Mouse (Mus musculus) spleen, adult 2 months (tissue): ENCODE measurements around the gene R3hdm4. TPM values are rescaled to one million over a fixed set of nuclear protein-coding genes. Genes with fewer than 3 reads are reported as not detected.

ENCODE experiments used
- DNase-seq, 2 experiments: peaks; one replicate each; pipeline versions ENCODE4 v3.0.0 to v3.0.0-alpha.2; 2012 to 2021; ENCODE audit warnings: low spot score in 2 of 2, low read depth in 1 of 2
- H3K27ac ChIP-seq: fragments of 200-500 bp; 2 replicates; pipeline ENCODE4 v1.5.1; 2012; ENCODE audit warnings: low read length, inconsistent platforms; ENCODE audit not compliant: insufficient read depth
- H3K27me3 ChIP-seq: fragments of 200-500 bp; 2 replicates; pipeline ENCODE4 v1.6.1; 2012; ENCODE audit warnings: mild to moderate bottlenecking, moderate library complexity, low read length, inconsistent platforms; ENCODE audit not compliant: control insufficient read depth, insufficient read depth
- H3K36me3 ChIP-seq: fragments of 200-500 bp; 2 replicates; pipeline ENCODE4 v1.6.1; 2012; ENCODE audit warnings: mild to moderate bottlenecking, low read length, inconsistent platforms; ENCODE audit not compliant: control insufficient read depth, insufficient read depth
- H3K4me1 ChIP-seq: fragments of 200-500 bp; 2 replicates; pipeline ENCODE4 v1.6.1; 2011; ENCODE audit warnings: inconsistent platforms; ENCODE audit not compliant: control insufficient read depth, insufficient read depth, insufficient read length
- H3K4me3 ChIP-seq: fragments of 200-500 bp; 2 replicates; pipeline ENCODE4 v1.5.1; 2011; ENCODE audit warnings: mild to moderate bottlenecking, inconsistent platforms; ENCODE audit not compliant: insufficient read depth, insufficient read length; ENCODE audit errors: extremely low read depth
- CTCF ChIP-seq: fragments of 200-500 bp; IDR thresholded peaks from 2 replicates; pipeline ENCODE4 v1.5.1; 2011; ENCODE audit warnings: mild to moderate bottlenecking, inconsistent platforms; ENCODE audit not compliant: insufficient read depth, insufficient read length, insufficient replicate concordance; ENCODE audit errors: extremely low read depth
- POLR2A ChIP-seq: fragments of 200-500 bp; IDR thresholded peaks from 2 replicates; pipeline ENCODE4 v1.6.1; 2011; ENCODE audit warnings: low read depth, low read length, inconsistent platforms
- WGBS: fragments of 180-500 bp; shearing (Covaris S2); methylation state at CpG from one replicate; pipeline ENCODE4 v1.1.7; 2018; 5-methylcytosine and 5-hydroxymethylcytosine counted together
- polyA plus RNA-seq: library from polyadenylated mRNA; depleted of rRNA; stranded (reverse); fragments of >200 nt; gene quantifications from 2 replicates; pipeline ENCODE4 v1.2.3, GENCODE M21; 2012; rRNA removed

R3hdm4 gene
- 117 and 150 TPM in 2 replicates for polyA plus RNA-seq

GRCm38 (mm10) chr10:79920958-79921535 lies at the start of gene R3hdm4:
R3hdm4 (minus strand) TSS chr10:79921208.
- Histone ChIP-seq H3K4me3 (no peak within 1 kb of the TSS), H3K36me3 (no peaks in the 10 kb centered on the region), H3K27ac (no peak within 1 kb of the TSS), H3K27me3 (peaks cover 9% of the 10 kb centered on the region; the same call in 1 of the 2 replicates), H3K4me1 (peaks cover 18% of the 10 kb centered on the region)
- TF ChIP-seq POLR2A, result no peak
- no peak for TF ChIP-seq CTCF
- WGBS, result 19% methylated on average over 41 of the region's 41 CpGs
- DNase-seq, result no peak

- no peak for TF ChIP-seq POLR2A
- no peak for TF ChIP-seq CTCF
- Histone ChIP-seq H3K27me3 (peaks cover 10% of the 10 kb centered on the region), H3K36me3 (peaks cover 29% of the 10 kb centered on the region), H3K27ac (no peak within 1 kb of the TSS), H3K4me1 (no peaks in the 10 kb centered on the region; the same call in 1 of the 2 replicates), H3K4me3 (no peak within 1 kb of the TSS)
- no peak for DNase-seq
- 7% methylated on average over 44 of the region's 47 CpGs for WGBS
These were observed 49.6 kb upstream of the R3hdm4 start, which contains the start of gene Grin3b for GRCm38 (mm10) chr10:79970415-79971182. Grin3b (plus strand) TSS chr10:79970715.

- DNase-seq, result no peak
- no peak for TF ChIP-seq POLR2A
- no peak for TF ChIP-seq CTCF
- H3K27me3 ChIP-seq, result peaks cover 10% of the 10 kb centered on the region
- peaks cover 34% of the 10 kb centered on the region for H3K36me3 ChIP-seq
- no peak overlapping the region for H3K27ac ChIP-seq
- 65% methylated on average over 3 of the region's 3 CpGs for WGBS
- H3K4me3 ChIP-seq, result no peak overlapping the region
- H3K4me1 ChIP-seq, result no peaks in the 10 kb centered on the region; the same call in 1 of the 2 replicates
These were observed 48.1 kb upstream of the R3hdm4 start for GRCm38 (mm10) chr10:79969124-79969568.

GRCm38 (mm10) chr10:79968181-79968580 lies 47.2 kb upstream of the R3hdm4 start:
- Histone ChIP-seq H3K36me3 (peaks cover 36% of the 10 kb centered on the region), H3K27ac (no peak overlapping the region), H3K4me3 (no peak overlapping the region), H3K4me1 (no peaks in the 10 kb centered on the region; the same call in 1 of the 2 replicates), H3K27me3 (peaks cover 10% of the 10 kb centered on the region)
- WGBS, result 96% methylated on average over 1 of the region's 1 CpGs
- DNase-seq, result no peak
- TF ChIP-seq CTCF (no peak), POLR2A (no peak)

GRCm38 (mm10) chr10:79966886-79967400 lies 45.9 kb upstream of the R3hdm4 start:
- WGBS, result 94% methylated on average over 5 of the region's 5 CpGs
- H3K36me3 ChIP-seq, result peaks cover 38% of the 10 kb centered on the region
- no peak overlapping the region for H3K4me3 ChIP-seq
- no peak overlapping the region for H3K27ac ChIP-seq
- TF ChIP-seq POLR2A (no peak), CTCF (no peak)
- H3K27me3 ChIP-seq, result peaks cover 10% of the 10 kb centered on the region
- H3K4me1 ChIP-seq, result no peaks in the 10 kb centered on the region; the same call in 1 of the 2 replicates
- no peak for DNase-seq

GRCm38 (mm10) chr10:79965325-79965724 lies 44.3 kb upstream of the R3hdm4 start:
- no peak for DNase-seq
- Histone ChIP-seq H3K27ac (no peak overlapping the region), H3K4me3 (no peak overlapping the region), H3K27me3 (no peaks in the 10 kb centered on the region), H3K4me1 (peaks cover 2% of the 10 kb centered on the region; the same call in 1 of the 2 replicates), H3K36me3 (peaks cover 40% of the 10 kb centered on the region)
- no peak for TF ChIP-seq CTCF
- no peak for TF ChIP-seq POLR2A
- WGBS, result 87% methylated on average over 5 of the region's 5 CpGs

- no peak for TF ChIP-seq POLR2A
- no peak for TF ChIP-seq CTCF
- peaks cover 2% of the 10 kb centered on the region; the same call in 1 of the 2 replicates for H3K4me1 ChIP-seq
- no peak overlapping the region for H3K27ac ChIP-seq
- no peak overlapping the region for H3K4me3 ChIP-seq
- H3K36me3 ChIP-seq, result peaks cover 40% of the 10 kb centered on the region
- no peak for DNase-seq
- WGBS, result 96% methylated on average over 7 of the region's 7 CpGs
- H3K27me3 ChIP-seq, result no peaks in the 10 kb centered on the region
These were observed 43.7 kb upstream of the R3hdm4 start for GRCm38 (mm10) chr10:79964727-79965126.
